Mouse (Mus musculus): ENCODE data around the gene Nol9. TPM values are rescaled to one million over a fixed set of nuclear protein-coding genes. Genes with fewer than 3 reads are reported as not detected.

Gene Nol9
- polyA plus RNA-seq, 1 experiment from 2014 or later = 32.8 TPM

DNA sequence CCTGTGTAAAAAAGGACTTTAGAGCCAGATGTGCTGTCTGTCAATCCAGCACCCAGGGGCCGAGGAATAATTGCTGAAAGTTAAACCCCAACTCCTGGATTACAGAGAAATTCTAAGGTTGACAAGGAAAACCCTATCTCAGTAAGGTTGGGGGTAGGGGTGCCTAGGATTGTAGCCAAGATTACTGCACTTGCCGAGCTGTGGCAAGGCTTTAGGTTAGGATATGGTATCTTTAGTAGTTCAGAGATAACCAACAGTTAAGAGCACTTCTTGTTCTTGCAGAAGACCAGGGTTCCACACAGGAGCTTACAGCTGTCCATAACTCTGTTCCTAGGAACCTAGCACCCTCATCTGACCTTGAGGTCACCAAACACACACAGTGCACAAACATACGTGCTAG lies 41.4 kb upstream of the Nol9 start:
- DNase-seq (ENCODE audit: low spot score) = no peak
- Histone ChIP-seq H3K27me3 (ENCODE audit: control insufficient read depth, insufficient read depth, low read length) (no peaks in the 10 kb centered on the region), H3K4me3 (ENCODE audit: low read depth, low read length) (no peak overlapping the region), H3K36me3 (ENCODE audit: control insufficient read depth, insufficient read depth, low read length) (no peaks in the 10 kb centered on the region; the same call in 1 of the 2 replicates), H3K4me1 (ENCODE audit: control insufficient read depth, insufficient read depth, low read length) (peaks cover 13% of the 10 kb centered on the region; the same call in 1 of the 2 replicates), H3K27ac (ENCODE audit: low read depth, low read length) (no peak overlapping the region), H3K9ac (ENCODE audit: low read length) (no peak overlapping the region), H3K4me2 (ENCODE audit: low read depth) (no peak overlapping the region), H3K9me3 (ENCODE audit: control insufficient read depth, low read length) (no peaks in the 10 kb centered on the region)
- no peak for ATAC-seq (ENCODE audit: insufficient read depth, low FRiP score, low TSS enrichment)
- 78% methylated on average over 3 of the region's 3 CpGs for WGBS

DNA sequence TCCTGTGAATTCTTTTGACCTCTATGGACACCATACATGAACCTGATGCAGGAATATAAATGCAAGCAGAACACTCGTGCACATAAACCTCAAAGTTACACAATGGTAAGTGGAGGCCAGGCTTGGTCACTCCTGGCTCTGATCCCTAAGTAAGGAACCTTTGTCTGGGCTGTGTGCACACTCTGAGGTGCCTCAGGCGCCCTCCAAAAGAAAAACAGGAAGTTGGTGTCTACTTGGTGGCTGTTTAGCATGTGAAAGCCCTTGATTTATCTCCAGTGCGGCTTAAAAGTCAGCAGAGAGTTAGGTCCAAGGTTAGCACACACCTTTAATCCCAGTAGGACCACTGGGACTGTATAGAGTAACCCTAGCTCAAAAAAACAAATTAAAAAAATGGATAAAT lies 39.6 kb upstream of the Nol9 start:
- H3K36me3 ChIP-seq (ENCODE audit: control insufficient read depth, insufficient read depth, low read length) = no peaks in the 10 kb centered on the region; the same call in 1 of the 2 replicates
- H3K9ac ChIP-seq (ENCODE audit: low read length) = no peak overlapping the region
- DNase-seq (ENCODE audit: low spot score) (no peak), ATAC-seq (ENCODE audit: insufficient read depth, low FRiP score, low TSS enrichment) (no peak)
- no peak overlapping the region for H3K27ac ChIP-seq (ENCODE audit: low read depth, low read length)
- H3K4me3 ChIP-seq (ENCODE audit: low read depth, low read length) = no peak overlapping the region
- H3K9me3 ChIP-seq (ENCODE audit: control insufficient read depth, low read length) = no peaks in the 10 kb centered on the region
- peaks cover 3% of the 10 kb centered on the region; the same call in 1 of the 2 replicates for H3K4me1 ChIP-seq (ENCODE audit: control insufficient read depth, insufficient read depth, low read length)
- no peak overlapping the region for H3K4me2 ChIP-seq (ENCODE audit: low read depth)
- no peaks in the 10 kb centered on the region for H3K27me3 ChIP-seq (ENCODE audit: control insufficient read depth, insufficient read depth, low read length)
- WGBS = 63% methylated on average over 3 of the region's 3 CpGs

DNA sequence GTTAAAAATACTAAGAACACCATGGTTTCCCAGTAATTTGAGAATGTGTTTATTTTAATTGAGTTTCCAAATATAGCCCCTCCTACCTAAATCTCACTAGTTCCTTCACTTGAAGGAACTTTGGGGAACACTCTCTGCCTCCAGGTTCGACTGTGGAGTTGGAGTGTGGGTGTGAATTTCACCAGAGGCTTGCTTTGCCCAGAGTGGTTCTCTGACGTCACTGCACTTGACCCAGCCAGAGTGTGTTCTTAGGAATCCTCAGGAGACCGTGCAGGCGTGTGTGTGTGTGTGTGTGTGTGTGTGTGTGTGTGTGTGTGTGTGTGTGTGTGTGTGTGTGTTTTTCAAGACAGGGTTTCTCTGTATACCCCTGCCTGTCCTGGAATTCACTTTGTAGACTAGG lies 38.2 kb upstream of the Nol9 start:
- H3K4me2 ChIP-seq (ENCODE audit: low read depth) = no peak overlapping the region
- 0 out of 2 replicates have a peak, but pooled peaks cover 3% of the 10 kb centered on the region for H3K4me1 ChIP-seq (ENCODE audit: control insufficient read depth, insufficient read depth, low read length)
- H3K4me3 ChIP-seq (ENCODE audit: low read depth, low read length) = no peak overlapping the region
- H3K9me3 ChIP-seq (ENCODE audit: control insufficient read depth, low read length) = no peaks in the 10 kb centered on the region
- no peak overlapping the region for H3K9ac ChIP-seq (ENCODE audit: low read length)
- H3K27ac ChIP-seq (ENCODE audit: low read depth, low read length) = no peak overlapping the region
- 68% methylated on average over 4 of the region's 4 CpGs for WGBS
- ATAC-seq (ENCODE audit: insufficient read depth, low FRiP score, low TSS enrichment) = no peak
- H3K36me3 ChIP-seq (ENCODE audit: control insufficient read depth, insufficient read depth, low read length) = no peaks in the 10 kb centered on the region; the same call in 1 of the 2 replicates
- no peaks in the 10 kb centered on the region for H3K27me3 ChIP-seq (ENCODE audit: control insufficient read depth, insufficient read depth, low read length)
- DNase-seq (ENCODE audit: low spot score) = no peak

DNA sequence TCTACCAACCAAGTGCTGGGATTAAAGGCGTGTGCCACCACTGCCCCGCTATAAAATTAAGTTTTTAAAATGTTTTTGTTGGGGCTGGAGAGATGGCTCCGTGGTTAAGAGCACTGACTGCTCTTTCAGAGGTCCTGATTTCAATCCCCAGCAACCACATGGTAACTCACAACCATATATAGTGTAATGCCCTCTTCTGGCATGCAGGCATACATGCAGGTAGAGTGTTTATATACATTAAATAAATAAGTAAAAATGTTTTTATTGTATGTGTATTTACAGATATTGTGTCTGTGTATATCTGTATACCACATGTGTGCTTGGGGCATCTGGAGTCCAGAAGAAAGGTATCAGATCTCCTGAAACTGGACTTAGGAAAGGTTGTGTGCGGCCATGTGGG lies 37.8 kb upstream of the Nol9 start:
- H3K4me1 ChIP-seq (ENCODE audit: control insufficient read depth, insufficient read depth, low read length) = 0 out of 2 replicates have a peak, but pooled peaks cover 3% of the 10 kb centered on the region
- no peak overlapping the region for H3K4me3 ChIP-seq (ENCODE audit: low read depth, low read length)
- no peaks in the 10 kb centered on the region; the same call in 1 of the 2 replicates for H3K36me3 ChIP-seq (ENCODE audit: control insufficient read depth, insufficient read depth, low read length)
- 69% methylated on average over 4 of the region's 4 CpGs for WGBS
- H3K4me2 ChIP-seq (ENCODE audit: low read depth) = no peak overlapping the region
- no peak for DNase-seq (ENCODE audit: low spot score)
- no peak for ATAC-seq (ENCODE audit: insufficient read depth, low FRiP score, low TSS enrichment)
- H3K9me3 ChIP-seq (ENCODE audit: control insufficient read depth, low read length) = no peaks in the 10 kb centered on the region
- H3K27ac ChIP-seq (ENCODE audit: low read depth, low read length) = no peak overlapping the region
- no peaks in the 10 kb centered on the region for H3K27me3 ChIP-seq (ENCODE audit: control insufficient read depth, insufficient read depth, low read length)
- no peak overlapping the region for H3K9ac ChIP-seq (ENCODE audit: low read length)

DNA sequence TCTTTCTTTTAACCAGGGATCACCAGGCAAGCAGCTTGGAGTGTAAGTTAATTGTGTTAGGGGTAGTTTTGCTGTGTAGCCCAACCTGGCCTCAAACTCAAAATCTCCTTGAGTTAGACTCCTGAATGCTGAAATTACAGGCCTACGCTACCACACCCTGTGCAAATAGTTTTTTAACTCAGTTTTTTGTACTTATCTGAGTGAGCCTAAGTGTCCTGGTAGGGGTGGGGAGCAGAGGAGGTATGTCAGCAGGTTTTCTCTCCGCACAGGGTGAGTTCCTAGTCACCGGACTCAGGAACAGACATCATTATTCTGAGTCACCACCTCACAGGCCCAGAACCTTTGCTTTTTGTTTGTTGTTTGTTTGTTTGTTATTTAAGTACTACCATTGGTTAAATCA lies 37.1 kb upstream of the Nol9 start:
- Histone ChIP-seq H3K9ac (ENCODE audit: low read length) (no peak overlapping the region), H3K27me3 (ENCODE audit: control insufficient read depth, insufficient read depth, low read length) (no peaks in the 10 kb centered on the region), H3K36me3 (ENCODE audit: control insufficient read depth, insufficient read depth, low read length) (no peaks in the 10 kb centered on the region; the same call in 1 of the 2 replicates), H3K27ac (ENCODE audit: low read depth, low read length) (no peak overlapping the region), H3K4me2 (ENCODE audit: low read depth) (no peak overlapping the region), H3K4me3 (ENCODE audit: low read depth, low read length) (no peak overlapping the region), H3K9me3 (ENCODE audit: control insufficient read depth, low read length) (no peaks in the 10 kb centered on the region), H3K4me1 (ENCODE audit: control insufficient read depth, insufficient read depth, low read length) (0 out of 2 replicates have a peak, but pooled peaks cover under 1% of the 10 kb centered on the region)
- DNase-seq (ENCODE audit: low spot score) = no peak
- no peak for ATAC-seq (ENCODE audit: insufficient read depth, low FRiP score, low TSS enrichment)
- 91% methylated on average over 3 of the region's 3 CpGs for WGBS

DNA sequence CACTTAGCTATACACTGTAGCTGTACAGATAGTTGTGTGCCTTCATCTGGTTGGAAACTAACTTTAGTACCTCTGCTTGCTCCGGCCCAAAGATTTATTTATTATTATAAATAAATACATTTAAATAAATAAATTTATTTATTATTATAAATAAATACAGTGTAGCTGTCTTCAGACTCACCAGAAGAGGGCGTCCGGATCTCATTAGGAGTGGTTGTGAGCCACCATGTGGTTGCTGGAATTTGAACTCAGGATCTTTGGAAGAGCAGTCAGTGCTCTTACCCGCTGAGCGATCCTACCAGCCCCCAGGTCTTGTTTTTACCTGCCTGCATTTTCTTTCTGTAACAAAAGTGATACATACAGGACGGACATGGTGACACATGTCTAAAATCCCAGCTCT lies 33.0 kb upstream of the Nol9 start:
- peaks cover 22% of the 10 kb centered on the region for H3K4me1 ChIP-seq (ENCODE audit: control insufficient read depth, insufficient read depth, low read length)
- WGBS = 82% methylated on average over 6 of the region's 6 CpGs
- no peaks in the 10 kb centered on the region for H3K36me3 ChIP-seq (ENCODE audit: control insufficient read depth, insufficient read depth, low read length)
- no peak overlapping the region for H3K4me3 ChIP-seq (ENCODE audit: low read depth, low read length)
- no peaks in the 10 kb centered on the region for H3K9me3 ChIP-seq (ENCODE audit: control insufficient read depth, low read length)
- H3K27ac ChIP-seq (ENCODE audit: low read depth, low read length) = no peak overlapping the region
- ATAC-seq (ENCODE audit: insufficient read depth, low FRiP score, low TSS enrichment) = no peak
- H3K9ac ChIP-seq (ENCODE audit: low read length) = no peak overlapping the region
- H3K4me2 ChIP-seq (ENCODE audit: low read depth) = no peak overlapping the region
- DNase-seq (ENCODE audit: low spot score) = no peak
- peaks cover 16% of the 10 kb centered on the region for H3K27me3 ChIP-seq (ENCODE audit: control insufficient read depth, insufficient read depth, low read length)

DNA sequence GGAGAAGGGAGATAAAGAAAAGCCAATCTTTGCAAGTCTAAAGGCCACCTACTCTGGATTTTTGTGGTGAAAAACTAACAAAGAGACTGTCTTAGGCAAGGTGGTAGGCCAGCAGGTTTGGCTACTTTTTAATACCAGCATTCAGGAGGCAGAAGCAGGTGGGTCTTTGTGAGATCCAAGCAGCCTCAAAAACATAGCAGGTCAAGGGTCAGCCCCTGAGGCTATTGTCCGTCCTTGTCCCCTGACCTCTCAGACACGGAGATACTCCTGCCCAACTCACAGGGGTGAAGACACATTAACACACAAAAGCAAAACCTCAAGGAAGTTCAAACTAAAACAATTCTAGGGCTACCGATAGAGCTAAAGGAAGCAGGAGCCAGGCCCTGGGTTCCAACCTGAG lies 32.3 kb upstream of the Nol9 start:
- Histone ChIP-seq H3K9ac (ENCODE audit: low read length) (no peak overlapping the region), H3K9me3 (ENCODE audit: control insufficient read depth, low read length) (no peaks in the 10 kb centered on the region), H3K27ac (ENCODE audit: low read depth, low read length) (no peak overlapping the region), H3K27me3 (ENCODE audit: control insufficient read depth, insufficient read depth, low read length) (peaks cover 16% of the 10 kb centered on the region), H3K4me1 (ENCODE audit: control insufficient read depth, insufficient read depth, low read length) (peaks cover 22% of the 10 kb centered on the region), H3K4me3 (ENCODE audit: low read depth, low read length) (no peak overlapping the region), H3K4me2 (ENCODE audit: low read depth) (no peak overlapping the region), H3K36me3 (ENCODE audit: control insufficient read depth, insufficient read depth, low read length) (no peaks in the 10 kb centered on the region)
- ATAC-seq (ENCODE audit: insufficient read depth, low FRiP score, low TSS enrichment) (no peak), DNase-seq (ENCODE audit: low spot score) (no peak)
- 16% methylated on average over 3 of the region's 3 CpGs for WGBS

DNA sequence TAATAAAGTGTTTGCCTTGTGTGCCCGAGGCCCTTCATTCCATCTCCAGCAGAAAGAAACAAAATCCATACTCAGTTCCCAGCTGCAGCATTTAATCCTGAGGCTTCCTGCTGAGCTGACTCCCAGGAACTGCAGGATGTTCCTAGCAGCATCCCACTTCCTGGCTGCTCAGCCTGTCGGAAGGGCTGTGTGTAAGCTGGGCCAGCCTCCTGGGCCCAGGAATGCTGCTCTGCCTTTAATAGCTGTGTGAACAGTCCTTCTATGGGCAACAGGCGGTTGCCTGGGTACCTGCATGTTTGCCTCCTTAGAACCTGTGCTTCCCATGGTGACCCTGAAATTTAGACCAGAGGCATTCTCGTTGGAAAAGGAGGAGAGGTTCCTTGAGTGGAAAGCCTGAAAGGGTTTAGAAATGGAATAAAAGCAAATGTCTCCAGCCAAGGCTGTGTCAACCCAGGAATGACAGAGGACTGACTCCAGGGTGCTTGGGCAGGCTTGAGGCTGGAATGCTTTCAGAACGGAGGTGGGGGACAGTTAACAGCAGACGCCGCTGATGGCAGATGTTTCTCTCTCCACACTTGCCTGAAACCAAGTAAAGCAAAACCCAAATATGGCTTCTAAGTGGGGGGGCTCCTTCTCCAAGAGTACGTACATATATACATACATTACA lies 31.5 kb upstream of the Nol9 start:
- no peak overlapping the region for H3K9ac ChIP-seq (ENCODE audit: low read length)

DNA sequence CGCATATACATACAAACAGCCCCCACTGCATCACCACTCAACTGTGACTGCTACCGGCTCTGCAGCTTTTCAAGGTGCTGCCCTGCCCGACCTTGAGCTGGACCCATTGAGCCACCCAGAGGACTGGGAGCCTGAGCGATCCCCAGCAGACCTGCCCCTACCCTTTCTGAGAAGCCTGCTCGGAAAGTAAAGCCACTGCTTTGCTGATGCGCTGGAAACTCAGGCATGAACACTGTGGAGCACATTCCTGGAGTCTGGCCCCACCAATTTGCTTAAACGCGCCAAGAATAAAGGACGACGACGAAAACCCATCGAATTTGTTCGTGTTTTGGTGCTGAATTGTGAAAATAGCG lies 31.0 kb upstream of the Nol9 start:
- Histone ChIP-seq H3K9me3 (ENCODE audit: control insufficient read depth, low read length) (no peaks in the 10 kb centered on the region), H3K4me3 (ENCODE audit: low read depth, low read length) (peak overlapping the region; percentile 72), H3K9ac (ENCODE audit: low read length) (no peak overlapping the region), H3K27ac (ENCODE audit: low read depth, low read length) (no peak overlapping the region), H3K4me1 (ENCODE audit: control insufficient read depth, insufficient read depth, low read length) (peaks cover 22% of the 10 kb centered on the region), H3K27me3 (ENCODE audit: control insufficient read depth, insufficient read depth, low read length) (peaks cover 16% of the 10 kb centered on the region), H3K36me3 (ENCODE audit: control insufficient read depth, insufficient read depth, low read length) (no peaks in the 10 kb centered on the region), H3K4me2 (ENCODE audit: low read depth) (peak overlapping the region; percentile 100)
- no peak for DNase-seq (ENCODE audit: low spot score)
- ATAC-seq (ENCODE audit: insufficient read depth, low FRiP score, low TSS enrichment) = no peak
- WGBS = 1% methylated on average over 14 of the region's 14 CpGs

More for the DNA sequence above, 31.5 kb upstream of the Nol9 start:
- ATAC-seq (ENCODE audit: insufficient read depth, low FRiP score, low TSS enrichment) (no peak), DNase-seq (ENCODE audit: low spot score) (no peak)
- no peaks in the 10 kb centered on the region for H3K36me3 ChIP-seq (ENCODE audit: control insufficient read depth, insufficient read depth, low read length)
- WGBS = 8% methylated on average over 8 of the region's 8 CpGs
- H3K27ac ChIP-seq (ENCODE audit: low read depth, low read length) = no peak overlapping the region
- peaks cover 16% of the 10 kb centered on the region for H3K27me3 ChIP-seq (ENCODE audit: control insufficient read depth, insufficient read depth, low read length)
- peak overlapping the region; percentile 100 for H3K4me2 ChIP-seq (ENCODE audit: low read depth)
- peak overlapping the region; percentile 72 for H3K4me3 ChIP-seq (ENCODE audit: low read depth, low read length)
- H3K4me1 ChIP-seq (ENCODE audit: control insufficient read depth, insufficient read depth, low read length) = peaks cover 22% of the 10 kb centered on the region
- H3K9me3 ChIP-seq (ENCODE audit: control insufficient read depth, low read length) = no peaks in the 10 kb centered on the region

All from neural tube, embryonic 11.5 days (tissue).